Mouse (Mus musculus) left cerebral cortex, postnatal 25 days (tissue): ENCODE measurements at regions not wholly inside any gene's neighbourhood (a gene's known extent, or its start where the extent isn't known, plus 50 kb on each side); places are given as distances from the start of the nearest gene placed in this dataset.
A peak's percentile ranks its signal among the peaks of the same experiment; 100 is the strongest.

ENCODE experiments used
- DNase-seq, 2 experiments: peaks; one replicate each; pipeline ENCODE4 v3.0.0; 2022; ENCODE audit warnings: low spot score in 2 of 2, mixed read lengths in 1 of 2
- intact Hi-C: fragments of 180-260 bp; cut with DNase I; formaldehyde crosslinking; loops from one replicate; pipeline ENCODE4 v1.15.1; 2025

DNA sequence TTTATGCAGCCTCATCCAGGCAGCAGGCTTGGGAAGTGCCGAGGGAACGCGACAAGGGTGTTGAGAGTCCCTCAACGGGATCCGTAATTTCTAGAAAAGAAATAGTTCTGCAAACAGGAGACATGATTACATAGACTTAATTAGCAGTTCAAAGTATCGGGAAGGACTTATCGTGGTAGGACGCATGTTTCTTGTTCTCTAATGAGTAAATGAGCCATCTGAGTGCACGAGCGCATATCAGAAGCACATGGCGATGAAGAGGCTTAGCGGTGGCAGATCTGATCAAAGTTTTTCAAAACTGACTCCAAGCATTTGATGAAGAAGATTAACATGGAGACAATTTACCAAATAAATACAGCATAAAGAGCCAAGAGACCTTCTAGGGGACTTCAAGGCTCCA is 238.8 kb upstream of the Zeb2 start:
- intact Hi-C loops: no loop called here
- no peak for DNase-seq

DNA sequence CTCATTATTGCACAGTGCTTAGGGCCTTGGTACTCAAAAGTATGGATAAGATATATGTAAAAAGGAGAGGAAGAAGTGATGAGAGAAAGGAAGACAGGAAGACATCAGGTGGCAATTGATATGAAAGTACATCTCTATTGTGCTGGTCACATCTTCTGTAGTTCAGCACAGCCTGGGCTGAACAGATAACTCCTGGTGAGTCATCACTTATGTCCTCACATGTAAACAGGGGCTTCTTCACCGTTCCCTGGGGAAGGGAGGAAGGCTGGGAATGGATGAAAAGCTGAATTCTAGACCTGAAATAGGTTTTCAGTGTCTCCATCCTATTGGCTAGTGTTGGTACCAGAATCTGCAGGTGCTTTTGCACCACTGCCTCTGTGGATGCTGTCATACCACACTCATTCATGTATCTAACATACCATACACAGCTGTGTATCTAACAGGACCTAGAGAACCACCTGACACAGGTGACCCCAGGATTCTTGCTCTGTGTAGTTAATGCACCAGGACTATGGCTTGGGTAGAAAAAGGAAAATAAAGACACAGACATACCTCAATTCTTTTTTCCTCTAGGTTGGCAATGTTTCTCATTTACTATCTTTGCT is 234.4 kb upstream of the Zeb2 start:
- no peak for DNase-seq
- intact Hi-C loops: no loop called here

DNA sequence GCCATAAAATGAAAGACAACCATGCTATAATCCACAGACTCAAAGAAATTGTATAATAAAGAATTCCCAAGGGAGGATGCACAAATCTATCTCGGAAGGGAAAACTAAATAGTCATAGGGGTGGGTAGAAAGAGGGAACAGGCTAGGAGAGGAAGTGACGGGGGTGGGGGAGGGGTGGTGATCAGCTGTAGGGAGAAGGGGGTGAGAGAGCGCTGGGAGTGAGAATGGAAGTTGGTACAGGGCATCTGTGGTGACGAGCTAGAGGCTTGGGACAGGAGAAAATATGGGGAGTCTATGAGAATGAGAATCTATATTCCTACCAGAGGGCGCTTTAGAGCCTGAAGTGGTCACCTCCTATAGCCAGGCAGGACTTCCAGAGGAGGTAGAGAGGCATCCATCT is 229.2 kb upstream of the Zeb2 start:
- DNase-seq: no peak
- intact Hi-C loops: no loop called here

DNA sequence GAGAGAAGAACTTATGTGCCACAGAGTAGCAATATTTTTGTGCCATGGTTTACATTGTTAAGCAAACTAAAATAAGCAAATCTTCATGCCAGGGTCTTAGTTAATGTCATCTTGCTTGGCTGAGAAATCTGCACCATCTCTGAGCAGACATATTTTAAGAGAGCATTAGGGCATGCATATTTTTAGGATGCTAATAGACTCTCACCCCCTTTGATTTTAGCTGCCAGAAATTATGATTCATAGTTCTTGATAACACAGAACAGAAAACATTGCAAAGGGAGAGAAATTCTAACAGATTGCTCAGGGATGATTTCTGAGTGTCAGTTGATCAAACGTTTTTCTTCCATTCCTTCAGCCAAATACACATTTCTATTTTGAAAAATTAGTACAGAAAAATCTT is 222.7 kb upstream of the Zeb2 start:
- no peak for DNase-seq

DNA sequence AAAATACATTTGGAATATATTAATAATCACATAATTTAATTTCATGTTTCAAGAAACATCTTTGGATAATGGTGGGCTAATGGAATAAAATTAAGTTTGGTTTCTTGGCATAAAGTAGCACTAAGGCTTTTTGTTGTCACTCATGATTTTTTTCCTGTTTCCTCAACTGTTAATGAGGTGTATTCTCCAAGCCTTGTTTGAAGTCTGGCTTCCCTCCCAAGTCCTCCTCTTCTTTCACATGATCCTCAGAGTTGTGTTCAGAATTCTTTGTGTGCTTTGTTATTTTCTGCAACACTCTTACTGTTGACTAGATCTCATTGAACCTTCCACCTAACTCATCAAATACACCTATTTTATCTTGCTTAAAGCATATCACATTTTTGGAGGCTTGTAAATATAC is 221.6 kb upstream of the Zeb2 start:
- intact Hi-C loops: no loop called here
- DNase-seq: no peak

More for the DNA sequence above, 222.7 kb upstream of the Zeb2 start:
- intact Hi-C loops: no loop called here

DNA sequence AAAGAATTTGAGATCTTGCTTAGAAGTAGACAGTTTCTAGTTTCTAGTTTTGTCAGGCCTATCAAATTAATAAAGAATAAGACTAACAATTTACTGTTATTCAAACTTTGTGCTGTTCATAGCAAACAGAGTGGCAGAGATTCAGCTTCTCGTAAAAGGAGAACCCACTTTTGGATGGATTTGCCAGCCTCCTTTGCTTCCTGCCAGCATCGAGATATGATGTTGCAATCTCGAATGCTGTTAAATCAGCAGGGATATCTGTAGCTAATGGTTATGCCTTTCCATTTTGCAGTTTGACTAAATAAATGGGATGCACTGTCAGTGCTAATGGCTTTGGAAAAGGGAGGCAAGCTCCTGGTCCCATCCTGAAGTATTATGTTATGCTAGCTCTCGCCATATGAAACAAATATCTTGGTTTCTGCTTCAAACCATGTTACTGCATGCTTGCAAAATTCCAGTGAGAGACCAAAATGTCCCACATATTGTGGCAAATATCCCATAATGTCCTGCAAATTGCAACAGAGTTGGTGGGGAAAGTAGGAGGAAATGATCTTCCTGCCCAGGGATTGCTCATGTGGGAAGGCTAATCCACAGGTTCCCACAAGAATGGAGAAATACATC is 199.9 kb upstream of the Zeb2 start:
- intact Hi-C loops: no loop called here
- no peak for DNase-seq

DNA sequence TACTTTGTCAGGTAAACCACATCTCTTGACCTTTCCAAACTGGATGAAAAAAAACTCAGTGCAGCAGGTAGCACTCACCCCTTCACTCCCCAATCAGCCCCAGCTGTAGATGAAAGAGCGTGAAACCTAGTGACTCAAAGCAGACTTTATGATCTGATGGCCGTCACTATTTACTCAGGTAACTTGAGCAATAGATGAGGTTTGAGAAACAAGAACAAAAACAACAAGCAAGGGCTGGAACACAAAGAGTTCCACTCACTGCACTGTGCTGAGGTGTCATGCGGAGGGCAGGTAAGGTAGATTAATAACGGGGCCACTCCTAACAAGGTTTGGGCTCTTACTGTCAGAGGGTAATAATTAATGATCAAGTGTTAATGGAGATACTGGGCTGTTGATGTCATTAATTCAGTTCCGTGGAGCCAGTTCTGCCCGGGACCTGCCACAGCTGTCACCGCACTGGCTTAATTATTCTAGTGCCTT is 170.4 kb upstream of the Zeb2 start:
- DNase-seq: no peak
- intact Hi-C loops: no loop called here

DNA sequence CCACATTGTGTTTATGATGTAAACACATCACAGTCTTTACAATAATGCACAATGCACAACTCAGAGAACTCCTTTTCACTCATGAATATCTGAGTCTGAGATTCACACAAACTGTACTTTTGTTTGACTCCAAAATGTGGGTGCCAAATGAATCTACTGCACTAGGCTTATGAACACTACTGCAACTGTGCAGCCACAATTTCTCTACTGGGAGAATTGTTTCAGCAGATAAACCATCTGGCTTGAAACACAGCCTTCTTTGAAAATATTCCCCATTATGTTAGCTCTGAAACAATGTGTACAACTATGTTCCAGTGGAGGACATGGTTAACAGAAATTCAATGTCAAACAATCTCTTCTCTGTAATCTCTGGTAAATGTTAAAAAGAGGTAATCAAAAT is 166.6 kb upstream of the Zeb2 start:
- peak in 1 of 2 experiments; percentile 19 for DNase-seq
- intact Hi-C loops: no loop called here

DNA sequence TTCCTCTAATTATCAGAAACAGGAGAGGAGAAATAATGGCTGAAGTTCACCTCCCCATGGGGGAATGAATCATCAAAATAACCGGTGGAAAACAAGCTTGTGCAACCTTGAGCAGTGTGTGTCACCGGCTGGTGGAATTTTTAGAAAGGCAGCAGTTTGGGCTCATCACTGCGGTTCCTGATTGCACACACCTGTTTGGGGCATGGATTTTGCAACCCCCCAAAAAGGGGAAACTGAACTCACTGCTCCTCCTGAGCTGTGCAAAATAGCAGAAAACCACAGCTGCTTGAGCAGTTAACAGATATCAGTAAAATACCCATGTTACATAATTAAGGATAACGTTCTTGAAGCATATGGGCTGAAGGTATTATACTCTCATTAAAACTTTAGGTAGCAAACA is 162.3 kb upstream of the Zeb2 start:
- intact Hi-C loops: no loop called here

DNA sequence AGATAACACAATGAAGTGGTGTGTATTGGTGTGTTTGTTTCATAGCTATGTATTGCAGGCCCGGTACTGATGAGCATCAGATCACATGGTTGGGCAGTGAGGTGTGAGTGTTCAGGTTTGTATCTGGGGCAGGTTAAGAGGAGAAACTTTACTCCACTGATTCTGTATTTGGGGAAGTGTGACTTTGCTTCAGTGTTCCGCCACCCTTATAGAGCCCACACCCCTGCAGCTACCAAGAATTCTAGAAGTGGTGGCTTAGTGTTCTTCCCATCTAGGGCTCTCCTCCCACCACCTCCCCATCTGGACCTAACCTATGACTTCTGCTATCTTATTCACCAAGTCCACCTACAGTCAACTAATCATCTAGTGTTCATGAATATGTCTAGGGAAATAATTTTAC is 160.4 kb upstream of the Zeb2 start:
- intact Hi-C loops: no loop called here
- DNase-seq: no peak

More for the DNA sequence above, 162.3 kb upstream of the Zeb2 start:
- DNase-seq: no peak

DNA sequence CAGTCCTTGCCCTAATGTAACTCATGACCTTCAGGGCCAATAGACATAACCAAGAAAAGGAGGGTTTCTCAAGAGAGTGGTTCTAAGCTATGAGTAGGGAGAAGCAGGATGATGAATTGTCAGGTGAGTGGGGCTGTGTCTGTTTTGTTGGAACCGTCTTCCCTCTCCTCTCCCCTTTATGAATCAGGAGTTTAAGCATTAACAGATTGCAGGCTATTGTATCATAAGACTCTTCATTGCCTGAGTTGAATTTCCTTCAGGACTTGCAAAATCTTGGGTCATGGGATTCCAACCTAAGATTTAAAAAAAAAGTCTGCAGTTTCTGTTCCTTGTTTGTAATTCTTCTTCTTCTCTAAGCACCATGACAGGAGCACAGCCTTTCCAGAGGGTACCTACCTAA is 159.5 kb upstream of the Zeb2 start:
- intact Hi-C loops: no loop called here
- DNase-seq: no peak

DNA sequence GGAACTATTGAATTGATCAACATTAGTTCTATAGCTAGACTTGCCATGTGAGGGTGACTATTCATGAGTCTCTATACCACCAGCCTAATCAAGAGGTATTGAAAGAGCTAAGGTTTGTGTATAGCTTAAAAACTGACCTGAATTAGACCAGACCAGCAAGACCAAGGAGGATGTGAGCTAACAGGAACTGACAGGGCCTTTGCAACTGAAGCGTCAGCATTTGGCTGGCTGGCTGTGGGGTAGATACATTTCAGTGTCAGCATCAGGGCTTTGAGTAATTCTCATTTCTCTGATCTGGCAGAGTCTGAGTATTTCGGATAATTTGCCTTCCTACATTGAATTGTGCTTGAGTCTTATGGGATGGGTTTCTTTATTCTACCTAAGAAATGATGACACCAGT is 152.8 kb upstream of the Zeb2 start:
- no peak for DNase-seq
- intact Hi-C loops: no loop called here

DNA sequence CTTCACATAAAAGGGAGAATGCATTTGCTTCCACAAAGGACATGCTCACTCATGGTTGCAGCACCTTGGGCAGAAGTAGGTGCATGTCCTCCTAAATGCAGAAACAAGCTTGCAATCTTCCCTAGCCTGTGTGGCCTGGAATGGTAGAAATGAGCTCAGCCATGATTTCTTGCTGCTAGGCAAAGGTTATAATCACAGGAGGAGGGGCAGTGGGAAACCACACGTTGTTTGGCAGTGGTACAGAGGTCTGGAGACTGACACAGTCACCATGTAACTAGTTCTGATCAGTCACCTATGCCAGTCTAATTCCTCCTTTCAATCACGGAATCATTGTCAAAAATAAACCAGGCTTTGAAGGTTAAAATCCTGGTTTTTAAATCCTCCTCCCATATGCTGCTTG is 148.6 kb upstream of the Zeb2 start:
- intact Hi-C loops: no loop called here
- DNase-seq: no peak

DNA sequence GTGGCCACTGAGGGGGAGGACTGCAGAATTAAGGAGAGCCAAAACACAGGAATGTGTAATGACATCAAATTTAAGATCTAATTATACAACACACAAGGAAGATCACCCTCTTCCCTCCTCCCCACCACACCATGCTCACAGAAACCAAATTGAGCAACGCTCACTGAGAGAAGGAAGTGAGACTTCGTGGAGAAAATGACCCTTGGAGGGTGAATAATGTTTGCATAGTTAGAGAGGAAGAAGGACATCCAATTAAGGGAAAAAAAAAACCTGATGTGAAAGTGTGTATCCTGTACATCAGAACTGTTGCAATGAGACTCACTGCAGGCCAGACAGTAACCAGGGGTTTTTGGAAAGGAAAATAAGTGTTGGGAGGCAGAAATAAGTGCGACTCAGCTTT is 144.8 kb upstream of the Zeb2 start:
- intact Hi-C loops: no loop called here
- no peak for DNase-seq

DNA sequence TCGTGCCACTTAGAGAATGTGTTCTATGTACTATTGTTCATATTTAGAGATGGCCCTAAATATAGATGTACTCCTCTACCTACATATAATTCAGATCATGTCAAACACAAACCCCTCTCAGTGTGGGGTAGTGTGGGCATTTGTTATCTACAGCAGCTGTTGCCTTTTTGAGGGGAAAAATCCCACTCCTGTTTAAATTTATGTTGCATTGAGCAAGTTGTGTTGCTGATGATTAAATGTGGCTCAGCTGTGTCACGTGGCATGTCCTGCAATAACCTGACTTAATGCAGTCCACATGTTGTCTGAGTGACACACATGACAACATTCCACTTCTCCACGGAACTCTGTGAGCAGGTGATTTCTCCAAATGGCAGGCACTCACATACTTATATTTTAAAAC is 141.7 kb upstream of the Zeb2 start:
- intact Hi-C loops: no loop called here
- peak in 1 of 2 experiments; percentile 82 for DNase-seq

DNA sequence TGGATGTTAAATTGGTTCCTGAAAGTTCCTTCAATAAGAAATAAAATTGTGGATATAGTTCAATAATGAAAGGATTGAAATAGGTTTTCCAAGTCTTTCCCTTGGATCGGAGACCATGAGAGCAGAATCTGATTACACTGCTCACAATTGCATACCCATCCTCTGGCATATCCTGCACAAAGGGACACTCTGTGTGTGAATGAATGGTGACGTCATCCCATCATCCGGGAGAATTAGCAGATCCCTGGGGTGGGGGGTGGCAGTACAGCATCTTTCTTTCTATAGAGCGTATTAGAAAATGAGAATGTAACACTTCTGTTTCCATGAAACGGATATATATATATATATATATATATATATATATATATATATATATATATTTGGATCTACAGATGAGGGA is 139.2 kb upstream of the Zeb2 start:
- no peak for DNase-seq
- intact Hi-C loops: no loop called here

DNA sequence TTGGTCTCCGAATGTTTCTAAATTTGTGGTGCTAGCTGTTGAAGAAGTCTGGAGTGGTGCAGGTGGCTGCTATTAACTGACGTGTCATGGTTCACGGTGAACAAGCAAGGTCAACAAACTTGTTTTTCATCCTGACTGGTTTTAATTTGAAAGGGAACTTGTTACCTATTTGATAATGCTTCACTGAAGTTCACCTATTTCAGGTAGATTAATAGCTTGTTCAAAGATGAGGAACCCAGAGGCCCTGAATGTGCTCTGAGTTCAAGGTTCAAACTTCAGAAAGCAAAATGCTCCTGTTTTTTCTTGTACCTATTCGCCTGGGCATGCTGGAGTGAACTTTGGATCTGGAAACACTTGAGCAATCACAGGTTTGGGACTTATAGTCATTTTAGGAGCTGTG is 136.7 kb upstream of the Zeb2 start:
- intact Hi-C loops: no loop called here
- no peak for DNase-seq

DNA sequence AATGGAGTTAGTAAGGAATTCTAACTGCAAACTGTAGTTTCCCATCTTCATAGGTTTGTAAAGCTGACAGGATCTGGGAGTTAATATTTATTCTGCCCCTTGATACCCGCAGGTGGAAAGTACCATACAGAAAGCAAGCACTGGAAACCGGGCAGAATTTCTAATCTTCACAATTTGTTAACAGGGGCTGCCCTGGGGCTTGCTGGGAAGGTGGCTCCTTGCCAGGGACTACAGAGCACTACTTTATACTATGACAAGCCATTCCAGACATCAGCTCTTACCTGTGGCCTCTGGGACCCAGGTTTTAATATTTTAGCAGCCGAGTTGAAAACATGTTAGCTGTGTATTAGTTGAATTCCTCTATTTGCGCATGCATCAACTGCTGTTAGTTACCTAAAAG is 135.1 kb upstream of the Zeb2 start:
- intact Hi-C loops: no loop called here

DNA sequence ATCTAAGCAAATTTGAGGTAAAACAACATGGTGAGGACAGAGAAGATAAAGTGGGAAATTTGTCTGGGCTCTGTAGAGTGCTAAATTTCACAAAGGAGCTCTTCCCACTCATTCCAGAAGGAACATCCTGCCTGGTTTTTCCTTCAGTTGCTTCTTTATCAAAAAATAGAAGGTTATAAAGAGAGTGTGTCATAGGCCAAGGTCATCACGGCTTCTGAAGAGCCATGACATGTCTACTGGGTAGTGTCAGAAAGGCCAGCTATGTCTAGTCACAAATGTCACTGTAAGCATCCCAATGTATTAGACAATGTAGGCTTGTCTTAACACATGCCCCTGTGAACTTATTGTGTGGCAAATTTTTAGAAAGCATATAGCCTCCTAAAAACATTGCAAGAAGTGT is 132.5 kb upstream of the Zeb2 start:
- intact Hi-C loops: loop anchor here (5.0 to 10.0 kb wide), 3 partner anchors 288 to 508 kb away; no protein-coding TSS in a partner anchor
- DNase-seq: no peak

More for the DNA sequence above, 135.1 kb upstream of the Zeb2 start:
- no peak for DNase-seq

DNA sequence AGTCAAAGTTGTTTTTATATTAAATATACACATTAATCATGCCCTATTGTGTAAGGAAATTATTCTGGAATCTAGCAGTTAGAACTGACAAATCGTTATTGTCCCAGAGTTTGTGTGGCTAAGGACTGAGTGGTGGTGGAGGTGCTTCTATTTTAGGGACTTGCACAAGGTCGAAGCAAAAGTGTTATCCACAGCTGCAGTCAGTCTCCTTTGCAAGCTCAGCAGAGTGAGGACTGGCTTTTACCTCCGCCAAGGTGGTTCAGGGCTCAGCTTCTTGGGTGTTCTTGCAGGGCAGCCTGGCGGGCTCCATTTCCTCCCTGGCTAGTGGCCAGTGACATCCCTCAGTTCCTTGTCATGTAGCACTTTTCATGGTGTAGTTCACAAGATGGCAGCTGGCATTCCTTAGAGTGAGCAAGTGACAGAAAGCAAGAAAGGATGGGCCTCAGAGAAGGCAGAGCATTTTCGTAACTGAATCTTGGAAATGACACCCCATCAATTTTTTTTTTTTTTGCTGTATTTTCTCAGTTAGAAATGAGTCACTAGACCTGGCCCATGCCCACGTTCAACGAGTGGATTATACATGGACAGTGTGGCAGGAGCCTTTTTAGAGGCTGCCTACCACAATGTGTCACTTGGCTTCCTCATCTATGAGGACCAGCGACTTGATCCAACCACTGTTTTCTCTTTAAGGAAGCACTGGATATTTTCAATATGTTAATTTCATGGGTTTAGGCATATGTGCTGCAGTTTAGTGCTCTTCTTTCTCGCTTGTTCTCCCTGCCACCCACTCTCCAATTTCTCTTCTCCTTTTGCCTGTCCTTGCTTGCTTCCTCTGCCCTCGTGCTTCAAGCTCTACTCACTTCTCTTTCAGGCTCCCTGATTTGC is 129.1 kb upstream of the Zeb2 start:
- DNase-seq: peak in 1 of 2 experiments; percentile 90
- intact Hi-C loops: loop anchor here (1.0 to 10.0 kb wide), 6 partner anchors 134 to 511 kb away; no protein-coding TSS in a partner anchor

DNA sequence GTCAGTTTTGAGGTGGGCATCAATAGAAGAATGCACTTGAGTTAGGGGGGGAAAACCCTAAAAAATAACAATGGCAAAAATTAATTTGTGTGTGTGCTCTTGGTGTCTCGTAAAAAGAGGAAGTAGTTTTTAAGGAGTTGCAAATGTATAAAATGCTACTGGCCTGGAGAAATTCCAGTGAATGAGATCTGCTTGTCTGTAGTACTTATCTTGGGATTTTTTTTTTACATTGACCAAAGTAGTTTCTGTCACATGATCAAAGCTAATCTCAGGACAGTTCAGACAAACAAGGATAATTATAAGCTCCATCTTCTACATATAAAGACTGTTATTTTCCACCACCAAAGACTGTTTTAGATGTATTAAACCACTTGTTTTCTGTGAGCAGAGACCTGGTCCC is 128.3 kb upstream of the Zeb2 start:
- intact Hi-C loops: loop anchor here (5.0 to 10.0 kb wide), 3 partner anchors 292 to 512 kb away; no protein-coding TSS in a partner anchor
- DNase-seq: no peak
